ENCODE assay signal across 8 mouse cellular contexts in the genomic region with DNA sequence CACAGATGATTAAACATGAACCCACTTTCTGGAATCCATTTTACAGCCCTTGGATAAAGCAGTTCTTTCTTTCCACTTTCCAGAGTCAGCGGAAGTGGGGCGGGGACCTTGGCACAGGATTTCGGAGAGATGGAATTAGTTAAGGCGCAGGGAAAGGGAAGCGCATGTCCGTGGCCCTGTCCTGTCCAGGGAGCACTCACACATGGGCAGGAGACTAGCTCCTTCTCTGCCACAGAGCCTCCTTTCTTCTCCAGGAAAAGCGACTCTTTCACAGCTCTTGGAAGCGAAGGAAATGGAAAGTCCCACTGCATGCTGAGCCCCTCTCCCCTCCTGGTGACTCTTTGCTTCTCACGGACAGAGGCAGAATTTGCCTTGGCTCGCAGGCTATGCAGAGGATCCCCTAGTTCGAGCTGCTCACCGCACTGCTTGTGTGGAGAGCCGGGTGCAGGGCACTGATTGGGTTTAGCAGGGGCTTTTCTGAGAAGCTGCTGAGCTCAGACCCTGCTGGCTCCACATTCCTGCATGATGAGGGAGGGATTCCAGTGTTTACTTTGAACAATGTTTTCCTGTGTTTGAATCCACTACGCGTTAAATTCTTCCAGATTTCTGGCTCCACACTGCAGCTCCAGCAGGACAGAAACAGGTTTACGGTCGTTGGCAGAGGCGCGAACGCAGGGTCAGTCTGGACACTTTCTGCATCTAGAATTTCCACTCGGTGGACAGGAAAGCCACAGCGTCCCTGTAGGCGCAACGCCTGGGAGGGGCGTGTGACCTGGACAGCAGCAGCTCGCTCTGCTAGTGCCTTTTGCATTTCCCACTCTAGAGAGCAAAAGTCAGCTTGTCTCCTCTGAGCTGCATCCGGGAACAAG. TPM values are rescaled to one million over a fixed set of nuclear protein-coding genes. Genes with fewer than 3 reads are reported as not detected.
DNase-seq lines count a peak whose midpoint lies in the region; ATAC-seq and TF ChIP-seq lines count a peak whose summit lies in the region.
"Had no signal": no experiment of that assay in that cellular context is flagged by ENCODE, and none has a peak within 500 bp of the region (broad histone marks: within the 10 kb centered on the region; RNA-seq: fewer than 3 reads in every experiment).

No protein-coding gene starts in this region.

- WGBS in embryonic facial prominence, embryonic 11.5 days, result 2% methylated on average over 27 of the region's 27 CpGs
- 6% methylated on average over 27 of the region's 27 CpGs for WGBS in intestine, embryonic 16.5 days
- WGBS in limb, embryonic 13.5 days, result 2% methylated on average over 27 of the region's 27 CpGs

- H3K36me3 ChIP-seq in embryonic facial prominence, embryonic 11.5 days (replicated peaks; ENCODE audit: control insufficient read depth, insufficient read depth, low read depth, low read length), result no peaks in the 10 kb centered on the region
- H3K36me3 ChIP-seq in intestine, embryonic 16.5 days (ENCODE audit: control insufficient read depth, insufficient read depth, low read length), result no peaks in the 10 kb centered on the region
- no peaks in the 10 kb centered on the region for H3K36me3 ChIP-seq in limb, embryonic 13.5 days
- H3K36me3 ChIP-seq in myocyte (ENCODE audit: control insufficient read depth, insufficient read depth), result no peaks in the 10 kb centered on the region

- H3K4me3 ChIP-seq in embryonic facial prominence, embryonic 11.5 days (ENCODE audit: low read depth, low read length), result peak overlapping the region; percentile 7; the same call in 1 of the 2 replicates
- peak overlapping the region; percentile 28 for H3K4me3 ChIP-seq in intestine, embryonic 16.5 days (ENCODE audit: low read length)
- peak overlapping the region; percentile 30 for H3K4me3 ChIP-seq in limb, embryonic 13.5 days
- H3K4me3 ChIP-seq in myocyte, result peak overlapping the region; percentile 4
- H3K4me3 ChIP-seq: erythroblast, embryonic 14.5 days had no signal

- H3K4me2 ChIP-seq in embryonic facial prominence, embryonic 11.5 days (ENCODE audit: low read depth, low read length), result peak overlapping the region; percentile 19
- H3K4me2 ChIP-seq in intestine, embryonic 16.5 days (ENCODE audit: low read depth, low read length), result peak overlapping the region; percentile 55
- peak overlapping the region; percentile 62 for H3K4me2 ChIP-seq in limb, embryonic 13.5 days (replicated peaks)
- peak overlapping the region; percentile 63 for H3K4me2 ChIP-seq in myocyte (ENCODE audit: low read depth)

- H3K4me1 ChIP-seq in embryonic facial prominence, embryonic 11.5 days (ENCODE audit: control insufficient read depth, insufficient read depth, low read length), result no peaks in the 10 kb centered on the region
- peaks cover 10% of the 10 kb centered on the region for H3K4me1 ChIP-seq in intestine, embryonic 16.5 days (ENCODE audit: control insufficient read depth, insufficient read depth, low read length)
- H3K4me1 ChIP-seq in limb, embryonic 13.5 days, result peaks cover 29% of the 10 kb centered on the region

- H3K79me2 ChIP-seq in myocyte (ENCODE audit: control insufficient read depth, insufficient read depth), result no peaks in the 10 kb centered on the region

- no peak overlapping the region for H3ac ChIP-seq in myocyte (ENCODE audit: control insufficient read depth, insufficient read length)

- peak; percentile 71 for DNase-seq in brain, adult 2 months (ENCODE audit: low read depth, low spot score)
- peak; percentile 80 for DNase-seq in embryonic facial prominence, embryonic 11.5 days (ENCODE audit: low spot score)
- peak; percentile 97 for DNase-seq in heart, adult 11 months
- no peak for DNase-seq in thymus, postnatal 4 days

- no peaks in the 10 kb centered on the region for H3K27me3 ChIP-seq in embryonic facial prominence, embryonic 11.5 days (ENCODE audit: control insufficient read depth, insufficient read depth, low read length)
- H3K27me3 ChIP-seq in intestine, embryonic 16.5 days (replicated peaks; ENCODE audit: control insufficient read depth, insufficient read depth, low read length), result no peaks in the 10 kb centered on the region
- H3K27me3 ChIP-seq in limb, embryonic 13.5 days, result no peaks in the 10 kb centered on the region
- H3K27me3 ChIP-seq in myocyte (ENCODE audit: control insufficient read depth, insufficient read depth, insufficient read length), result no peaks in the 10 kb centered on the region

- peak; percentile 92 for ATAC-seq in embryonic facial prominence, embryonic 11.5 days (replicated peaks; ENCODE audit: insufficient number of reproducible peaks, low FRiP score, low TSS enrichment, low read depth)
- peak; percentile 82 for ATAC-seq in intestine, embryonic 16.5 days
- ATAC-seq in limb, embryonic 13.5 days (ENCODE audit: low FRiP score, low read depth), result peak; percentile 94

- TF ChIP-seq POLR2A in myocyte (IDR thresholded peaks at IDR 0.05; ENCODE audit: insufficient read length, low read depth), result peak; percentile 19

- peak overlapping the region; percentile 52 for H3K9ac ChIP-seq in embryonic facial prominence, embryonic 11.5 days (replicated peaks; ENCODE audit: low read length)
- H3K9ac ChIP-seq in intestine, embryonic 16.5 days (ENCODE audit: low read depth, low read length), result peak overlapping the region; percentile 31
- peak overlapping the region; percentile 59 for H3K9ac ChIP-seq in limb, embryonic 13.5 days

- peak overlapping the region; percentile 88 for H3K27ac ChIP-seq in embryonic facial prominence, embryonic 11.5 days (replicated peaks; ENCODE audit: low read depth, low read length)
- H3K27ac ChIP-seq in intestine, embryonic 16.5 days (ENCODE audit: low read length), result peak overlapping the region; percentile 88
- peak overlapping the region; percentile 100 for H3K27ac ChIP-seq in limb, embryonic 13.5 days

- H3K9me3 ChIP-seq in embryonic facial prominence, embryonic 11.5 days (replicated peaks; ENCODE audit: control insufficient read depth, low read length), result no peaks in the 10 kb centered on the region
- H3K9me3 ChIP-seq in intestine, embryonic 16.5 days (ENCODE audit: control insufficient read depth, low read length), result no peaks in the 10 kb centered on the region
- H3K9me3 ChIP-seq in limb, embryonic 13.5 days, result no peaks in the 10 kb centered on the region

TF ChIP-seq in myocyte, 11 proteins besides CTCF, POLR2A, EP300 and RAD21:
- TF ChIP-seq CEBPB (IDR thresholded peaks at IDR 0.05; ENCODE audit: insufficient read depth, poor library complexity, severe bottlenecking), result no peak
- no peak for TF ChIP-seq REST (IDR thresholded peaks at IDR 0.05; ENCODE audit: insufficient read depth, insufficient read length)
TF ChIP-seq in myocyte: peak in this region for 0.

RNA-seq across cellular contexts. Expression of gene Cdrt4, which starts 16.0 kb away (rescaled TPM):
- not detected in 2 replicates for polyA plus RNA-seq in embryonic facial prominence, embryonic 11.5 days (2014; fragmentation: Nextera tagmentation; extraction: Ambion mirVana)
- polyA plus RNA-seq in intestine, embryonic 16.5 days (2015; fragmentation: Nextera tagmentation; extraction: Ambion mirVana), result 0.33 TPM in 1 of 2 replicates, not detected in the other
- 0.56 and 0.62 TPM in 2 replicates for polyA plus RNA-seq in limb, embryonic 13.5 days (2015; fragmentation: Nextera tagmentation; extraction: Ambion mirVana)
- polyA plus RNA-seq in myocyte (2012; fragmentation: generic; extraction: Trizol), result not detected
- polyA plus RNA-seq: erythroblast, embryonic 14.5 days had no signal
